Mouse (Mus musculus): ENCODE measurements at regions not wholly inside any gene's neighbourhood (a gene's known extent, or its start where the extent isn't known, plus 50 kb on each side); places are given as distances from the start of the nearest gene placed in this dataset.

DNA sequence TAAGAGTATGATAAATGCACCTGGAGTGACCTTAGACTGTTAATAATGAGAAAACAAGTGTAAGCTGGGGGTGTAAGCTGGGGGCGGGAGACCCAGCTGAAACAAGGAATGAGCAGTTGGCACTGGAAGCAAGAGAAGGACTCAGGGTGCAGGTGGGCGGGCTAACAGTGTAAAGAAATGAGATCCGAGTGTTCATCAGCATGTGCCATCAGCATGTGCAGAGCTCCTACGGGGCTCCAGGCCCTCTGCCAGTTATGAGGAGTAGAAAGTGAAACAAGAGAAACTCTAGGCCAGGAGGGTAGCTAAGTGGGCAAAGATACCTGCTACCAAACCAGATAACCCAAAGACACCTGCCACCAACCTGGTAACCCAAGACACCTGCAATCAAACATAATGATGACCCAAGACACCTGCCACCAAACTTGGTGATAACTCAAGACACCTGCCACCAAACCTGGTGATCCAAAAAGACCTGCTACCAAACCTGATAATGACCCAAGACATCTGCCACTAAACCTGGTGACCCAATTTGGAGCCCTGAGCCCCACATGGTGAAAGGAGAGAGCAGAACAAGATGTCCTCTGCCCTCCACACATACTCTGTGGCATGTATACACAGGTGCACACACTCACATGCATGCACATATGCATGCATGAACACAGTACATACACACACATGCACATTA is 120.1 kb upstream of the Ctnnb1 start:
- no peaks in the 10 kb centered on the region for H3K9me3 ChIP-seq (replicated peaks; ENCODE audit: insufficient read depth, low read length)
- no peak overlapping the region for H3K9ac ChIP-seq (ENCODE audit: control insufficient read depth, low read depth, low read length, poor library complexity, severe bottlenecking)
- TF ChIP-seq USF1 (IDR thresholded peaks at IDR 0.05; ENCODE audit: low read depth, low read length) (no peak), USF2 (IDR thresholded peaks at IDR 0.05; ENCODE audit: borderline replicate concordance in 1 of 2, insufficient read depth in 1 of 2, low read depth in 1 of 2, low read length in 2 of 2) (no peak), MEF2A (IDR thresholded peaks at IDR 0.05; ENCODE audit: extremely low read depth, insufficient replicate concordance, low read depth, low read length, poor library complexity, severe bottlenecking) (no peak), ZKSCAN1 (IDR thresholded peaks at IDR 0.05; ENCODE audit: low read depth, low read length) (no peak), POLR2A (IDR thresholded peaks at IDR 0.05; ENCODE audit: control insufficient read depth in 1 of 2, insufficient read depth in 1 of 2, low read depth in 1 of 2, low read length in 2 of 2, poor library complexity in 1 of 2) (no peak), ZC3H11A (IDR thresholded peaks at IDR 0.05; ENCODE audit: low read depth, low read length) (no peak), CHD1 (IDR thresholded peaks at IDR 0.05; ENCODE audit: low read depth, low read length) (no peak), NELFE (IDR thresholded peaks at IDR 0.05; ENCODE audit: low read depth, low read length) (no peak), MAZ (IDR thresholded peaks at IDR 0.05; ENCODE audit: low read depth, low read length) (no peak), NRF1 (IDR thresholded peaks at IDR 0.05; ENCODE audit: insufficient read depth, low read depth, low read length, poor library complexity, severe bottlenecking) (no peak), ELF1 (IDR thresholded peaks at IDR 0.05; ENCODE audit: low read depth, low read length) (no peak), ETS1 (IDR thresholded peaks at IDR 0.05; ENCODE audit: low read depth, low read length) (no peak), ZMIZ1 (IDR thresholded peaks at IDR 0.05; ENCODE audit: low read depth, low read length) (no peak), CHD2 (IDR thresholded peaks at IDR 0.05; ENCODE audit: low read length) (no peak), JUND (IDR thresholded peaks at IDR 0.05; ENCODE audit: low read depth, low read length) (no peak), TAL1 (IDR thresholded peaks at IDR 0.05; ENCODE audit: low read length) (no peak)
- H3K4me3 ChIP-seq (ENCODE audit: control insufficient read depth in 1 of 2, insufficient read depth in 1 of 2, low read depth in 2 of 2, low read length in 2 of 2): no peak overlapping the region
- no peak overlapping the region for H3K27ac ChIP-seq (ENCODE audit: control insufficient read depth, low read depth, low read length)
- H3K4me1 ChIP-seq (ENCODE audit: control insufficient read depth in 1 of 2, insufficient read depth in 2 of 2, low read length in 2 of 2): no peaks in the 10 kb centered on the region
- H3K79me2 ChIP-seq (ENCODE audit: control insufficient read depth, insufficient read depth, low read length, poor library complexity): no peaks in the 10 kb centered on the region
- H3K27me3 ChIP-seq (ENCODE audit: control insufficient read depth in 1 of 2, insufficient read depth in 2 of 2, low read length in 2 of 2): peaks cover 0 to 4% of the 10 kb centered on the region in 2 experiments; a peak in 2 of 4 replicates
- H3K36me3 ChIP-seq (ENCODE audit: control insufficient read depth in 1 of 2, insufficient read depth in 2 of 2, low read length in 2 of 2): no peaks in the 10 kb centered on the region
- no peak for DNase-seq (ENCODE audit: low read depth, low spot score)

DNA sequence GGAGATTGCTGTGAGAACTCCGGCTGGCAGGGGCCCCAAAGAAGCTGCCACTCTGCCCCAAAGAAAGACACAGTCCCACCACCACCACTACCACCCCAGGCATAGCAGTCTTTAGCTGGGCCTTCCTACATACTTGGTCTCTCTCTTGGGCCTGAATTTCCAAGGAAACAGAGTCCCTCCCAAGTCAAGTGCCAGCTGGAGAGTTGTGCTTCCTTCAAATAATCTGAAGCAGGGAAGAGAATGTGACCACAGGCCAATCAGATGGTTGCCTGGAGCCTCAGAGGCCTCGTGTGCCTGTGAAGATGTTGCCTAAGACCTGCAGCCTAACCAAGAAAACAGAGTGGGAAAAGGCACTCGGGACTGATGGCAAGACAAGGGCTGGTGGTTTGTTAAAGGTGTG is 117.5 kb upstream of the Ctnnb1 start:
- DNase-seq (ENCODE audit: low read depth, low spot score): no peak

More for the DNA sequence above, 117.5 kb upstream of the Ctnnb1 start:
- H3K9me3 ChIP-seq (replicated peaks; ENCODE audit: insufficient read depth, low read length): no peaks in the 10 kb centered on the region
- no peak for TF ChIP-seq ELF1 (IDR thresholded peaks at IDR 0.05; ENCODE audit: low read depth, low read length)
- no peak for TF ChIP-seq CHD2 (IDR thresholded peaks at IDR 0.05; ENCODE audit: low read length)
- TF ChIP-seq KAT2A (conservative IDR thresholded peaks at IDR 0.05; ENCODE audit: low read depth, low read length): no peak
- TF ChIP-seq SIN3A (IDR thresholded peaks at IDR 0.05; ENCODE audit: low read length): no peak
- TF ChIP-seq TBP (IDR thresholded peaks at IDR 0.05; ENCODE audit: low read depth, low read length): no peak
- no peak for TF ChIP-seq NELFE (IDR thresholded peaks at IDR 0.05; ENCODE audit: low read depth, low read length)
- no peak for TF ChIP-seq RCOR1 (IDR thresholded peaks at IDR 0.05; ENCODE audit: low read depth, low read length)
- TF ChIP-seq ZKSCAN1 (IDR thresholded peaks at IDR 0.05; ENCODE audit: low read depth, low read length): no peak
- no peak for TF ChIP-seq ZC3H11A (IDR thresholded peaks at IDR 0.05; ENCODE audit: low read depth, low read length)
- TF ChIP-seq MYC (IDR thresholded peaks at IDR 0.05; ENCODE audit: low read depth, low read length): no peak
- no peak for TF ChIP-seq NRF1 (IDR thresholded peaks at IDR 0.05; ENCODE audit: insufficient read depth, low read depth, low read length, poor library complexity, severe bottlenecking)
- TF ChIP-seq POLR2AphosphoS2 (IDR thresholded peaks at IDR 0.05; ENCODE audit: low read length): no peak
- TF ChIP-seq POLR2A (IDR thresholded peaks at IDR 0.05; ENCODE audit: control insufficient read depth in 1 of 2, insufficient read depth in 1 of 2, low read depth in 1 of 2, low read length in 2 of 2, poor library complexity in 1 of 2): no peak
- TF ChIP-seq ETS1 (IDR thresholded peaks at IDR 0.05; ENCODE audit: low read depth, low read length): no peak
- no peak for TF ChIP-seq MAX (IDR thresholded peaks at IDR 0.05; ENCODE audit: low read length)
- TF ChIP-seq EP300 (IDR thresholded peaks at IDR 0.05; ENCODE audit: low read depth in 1 of 2, low read length in 2 of 2): no peak
- no peak for TF ChIP-seq ZMIZ1 (IDR thresholded peaks at IDR 0.05; ENCODE audit: low read depth, low read length)
- TF ChIP-seq BHLHE40 (IDR thresholded peaks at IDR 0.05; ENCODE audit: borderline replicate concordance, low read depth, low read length): no peak
- no peak for TF ChIP-seq SMC3 (IDR thresholded peaks at IDR 0.05; ENCODE audit: low read depth, low read length)
- H3K27me3 ChIP-seq (ENCODE audit: control insufficient read depth in 1 of 2, insufficient read depth in 2 of 2, low read length in 2 of 2): peaks cover 0 to 3% of the 10 kb centered on the region in 2 experiments; a peak in 1 of 4 replicates
- H3K4me1 ChIP-seq (ENCODE audit: control insufficient read depth in 1 of 2, insufficient read depth in 2 of 2, low read length in 2 of 2): no peaks in the 10 kb centered on the region
- H3K36me3 ChIP-seq (ENCODE audit: control insufficient read depth in 1 of 2, insufficient read depth in 2 of 2, low read length in 2 of 2): no peaks in the 10 kb centered on the region
- no peaks in the 10 kb centered on the region for H3K79me2 ChIP-seq (ENCODE audit: control insufficient read depth, insufficient read depth, low read length, poor library complexity)
- no peak overlapping the region for H3K27ac ChIP-seq (ENCODE audit: control insufficient read depth, low read depth, low read length)
- H3K9ac ChIP-seq (ENCODE audit: control insufficient read depth, low read depth, low read length, poor library complexity, severe bottlenecking): no peak overlapping the region
- H3K4me3 ChIP-seq (ENCODE audit: control insufficient read depth in 1 of 2, insufficient read depth in 1 of 2, low read depth in 2 of 2, low read length in 2 of 2): no peak overlapping the region
